Mouse (Mus musculus) spleen, adult 2 months (tissue): ENCODE data around the gene Nrxn1.

ENCODE experiments used
- CTCF ChIP-seq: fragments of 200-500 bp; IDR thresholded peaks from 2 replicates; pipeline ENCODE4 v1.5.1; 2011; ENCODE audit warnings: mild to moderate bottlenecking, inconsistent platforms; ENCODE audit not compliant: insufficient read depth, insufficient read length, insufficient replicate concordance; ENCODE audit errors: extremely low read depth
- POLR2A ChIP-seq: fragments of 200-500 bp; IDR thresholded peaks from 2 replicates; pipeline ENCODE4 v1.6.1; 2011; ENCODE audit warnings: low read depth, low read length, inconsistent platforms

DNA sequence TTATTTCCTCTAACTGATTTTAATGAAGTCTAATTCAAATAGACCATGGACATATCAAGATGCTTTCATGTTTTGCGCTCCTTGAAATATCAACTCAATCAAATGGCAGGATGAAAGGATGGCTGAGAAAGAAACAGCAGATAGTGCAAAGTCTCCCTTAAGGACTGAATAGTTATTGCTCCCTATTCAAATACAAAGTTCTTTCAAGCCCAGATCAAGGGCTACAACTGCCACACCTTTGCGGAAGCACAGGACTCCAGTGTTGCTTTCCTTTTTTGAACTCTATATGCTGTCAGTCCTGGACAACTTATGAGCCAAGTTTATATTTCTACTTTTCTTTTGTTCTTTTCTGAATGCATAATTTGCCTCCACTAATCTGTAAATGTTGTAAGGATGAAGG, 157.9 kb downstream of the Nrxn1 start:
- TF ChIP-seq POLR2A (no peak), CTCF (no peak)
